Mouse (Mus musculus): Measurements from ENCODE around the gene Ankrd9. TPM values are rescaled to one million over a fixed set of nuclear protein-coding genes. Genes with fewer than 3 reads are reported as not detected.

The Ankrd9 gene
- total RNA-seq (2021) = 10 to 100 TPM; 19.6 to 21.1 TPM
- long read RNA-seq, experiment 1, transcript Ankrd9-203 (4 exons, 1,563 nt) = minor isoform, 7 of 42 reads
- long read RNA-seq, experiment 1, transcript Ankrd9-202 (3 exons, 2,577 nt) = major isoform, 27 of 42 reads
- long read RNA-seq, experiment 1, partial matches to known transcripts = 1 of 42 reads
- long read RNA-seq, experiment 1, other reads (novel, unspliced or antisense) = 1 of 42 reads
- long read RNA-seq, experiment 2, transcript Ankrd9-202 (3 exons, 2,577 nt) = major isoform, 23 of 36 reads
- long read RNA-seq, experiment 2, partial matches to known transcripts = 1 of 36 reads
- long read RNA-seq, experiment 2, other reads (novel, unspliced or antisense) = 4 of 36 reads

DNA sequence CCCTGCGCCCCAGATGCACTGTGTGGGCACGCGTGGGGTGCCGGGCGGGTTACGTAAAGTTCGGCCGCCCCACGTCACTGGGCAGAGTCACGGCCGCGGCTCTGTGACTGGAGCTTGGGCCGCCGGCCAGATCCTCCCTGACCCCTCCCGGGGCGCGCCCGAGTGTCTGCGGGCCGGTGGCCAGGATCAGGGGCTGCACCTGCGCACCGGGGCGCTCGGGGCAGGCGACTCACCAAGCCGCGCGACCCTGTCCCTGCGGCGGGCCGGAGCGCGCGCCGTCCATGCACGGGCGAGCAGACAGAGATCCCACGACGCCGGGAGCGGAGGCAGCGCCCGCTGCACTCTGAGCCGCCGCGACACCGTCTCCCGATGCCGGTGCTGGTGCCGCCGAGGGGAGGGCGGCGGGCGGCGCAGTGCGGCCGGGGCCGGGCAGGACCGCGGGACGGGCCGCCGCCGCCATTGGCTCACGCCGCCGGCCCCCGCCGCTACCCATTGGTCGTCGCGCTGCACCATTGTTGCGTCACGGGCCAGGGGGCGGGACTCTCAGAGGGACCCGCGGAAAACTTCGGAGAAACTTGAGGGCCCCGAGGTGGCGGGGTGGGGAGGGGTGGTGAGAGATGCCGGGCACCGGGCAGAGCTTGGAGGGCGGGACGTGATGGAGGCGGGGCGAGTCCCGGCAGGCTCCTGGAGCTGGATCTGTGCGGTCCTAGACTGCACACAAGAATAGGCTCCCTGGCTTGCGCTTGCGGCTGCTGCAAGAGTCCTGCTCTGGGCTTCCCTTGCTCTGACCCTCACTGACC lies at the start of gene Ankrd9:
Ankrd9 (minus strand) TSS at position 434 of the 800 bp plus-strand sequence.
- peak; percentile 92 to 94 for DNase-seq (ENCODE audit: low spot score in 2 of 2)

DNA sequence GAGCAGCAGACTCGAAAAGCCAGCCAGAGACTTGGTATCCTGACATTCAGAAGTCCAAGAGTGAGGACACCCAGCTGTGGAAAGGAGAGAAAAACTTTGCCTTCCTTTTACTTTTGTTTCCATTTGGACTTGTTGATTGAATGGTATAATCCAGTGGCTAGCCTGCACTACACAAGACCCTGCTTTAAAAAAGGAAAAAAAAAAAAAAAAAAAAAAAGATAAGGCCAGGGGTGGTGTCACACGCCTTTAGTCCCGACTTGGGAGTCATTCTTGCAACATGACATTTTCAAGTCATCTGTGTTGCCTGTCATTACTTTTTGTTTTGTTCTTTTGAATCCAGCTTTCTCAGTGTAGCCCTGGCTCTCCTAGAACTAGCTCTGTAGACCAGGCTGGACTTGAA lies 42.7 kb upstream of the Ankrd9 start:
- no peak for DNase-seq (ENCODE audit: low spot score in 2 of 2)

DNA sequence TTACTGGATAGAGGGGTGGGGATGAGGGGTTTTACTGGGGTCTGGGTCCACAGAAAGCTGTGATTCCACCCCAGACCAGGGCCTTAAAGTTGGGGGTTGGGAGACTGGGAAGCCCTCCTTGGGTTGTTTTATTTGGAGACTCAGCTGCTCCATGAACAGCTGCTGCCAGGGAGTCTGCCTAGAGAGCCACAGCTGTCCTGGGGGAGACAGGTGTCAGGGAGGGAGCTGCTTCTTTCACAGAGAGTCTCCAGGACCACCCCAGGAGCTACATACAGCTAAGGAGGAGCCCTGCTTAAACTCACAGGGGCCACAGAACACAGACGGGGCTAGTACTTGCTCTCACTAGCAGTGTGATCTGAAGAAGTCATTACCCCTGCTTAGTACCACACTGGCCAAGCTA lies 42.3 kb upstream of the Ankrd9 start:
- no peak for DNase-seq (ENCODE audit: low spot score in 2 of 2)

DNA sequence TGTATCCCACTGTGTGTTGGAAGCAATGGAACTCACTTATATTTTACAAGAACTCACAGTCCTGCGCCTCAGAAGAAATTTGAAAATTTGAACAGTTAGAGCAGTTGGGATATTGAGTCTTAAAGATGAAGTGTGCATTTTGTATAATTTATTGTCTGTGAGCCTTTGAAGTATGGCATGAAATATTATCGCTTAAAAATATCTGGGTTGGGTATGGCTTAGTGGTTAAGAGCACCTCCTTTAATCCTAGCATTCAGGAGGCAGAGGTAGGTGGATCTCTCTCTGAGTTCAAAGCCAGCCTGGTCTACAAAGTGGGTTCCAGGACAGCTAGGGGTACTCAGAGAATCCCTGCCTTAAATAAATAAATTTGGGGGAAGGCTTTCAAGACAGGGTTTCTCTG lies 40.2 kb upstream of the Ankrd9 start:
- no peak for DNase-seq (ENCODE audit: low spot score in 2 of 2)

DNA sequence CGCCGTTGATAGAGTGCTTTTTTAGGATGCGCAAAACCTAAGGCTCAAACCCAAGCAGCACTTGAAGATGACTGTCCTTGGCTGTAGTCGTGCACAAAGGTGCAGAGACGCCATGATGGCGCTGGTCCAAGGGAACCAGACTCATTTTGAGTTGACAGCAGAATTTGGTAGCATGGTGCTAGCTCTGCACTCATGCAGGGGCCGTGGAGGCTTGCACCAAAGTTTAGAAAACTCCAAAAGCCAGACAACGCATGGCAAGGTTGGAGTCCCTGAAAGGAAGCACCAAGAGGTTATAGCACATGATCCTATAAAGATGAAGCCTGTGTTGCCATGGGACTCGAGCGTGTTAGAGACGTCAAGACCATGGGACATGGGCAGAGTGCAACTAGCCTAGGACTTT lies 39.2 kb upstream of the Ankrd9 start:
- DNase-seq (ENCODE audit: low spot score in 2 of 2) = no peak

DNA sequence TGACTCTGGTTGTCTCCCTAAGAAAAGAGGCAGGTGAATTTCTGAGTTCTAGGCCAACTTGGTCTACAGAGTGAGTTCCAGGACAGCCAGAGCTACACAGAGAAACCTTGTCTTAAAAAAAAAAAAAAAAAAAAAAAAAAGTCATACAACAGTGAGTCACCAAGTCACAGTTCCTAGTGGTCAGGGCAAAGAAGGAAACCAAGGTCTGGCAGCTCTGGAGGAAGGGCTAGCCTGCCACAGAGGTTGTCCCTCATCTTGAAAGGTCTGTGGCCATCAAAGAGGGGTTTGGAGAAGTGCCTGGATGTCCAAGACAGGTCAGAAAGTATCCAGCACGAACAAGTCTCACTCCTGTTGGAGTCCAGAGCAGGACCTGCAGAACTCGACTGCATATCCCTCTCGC lies 38.0 kb upstream of the Ankrd9 start:
- no peak for DNase-seq (ENCODE audit: low spot score in 2 of 2)

DNA sequence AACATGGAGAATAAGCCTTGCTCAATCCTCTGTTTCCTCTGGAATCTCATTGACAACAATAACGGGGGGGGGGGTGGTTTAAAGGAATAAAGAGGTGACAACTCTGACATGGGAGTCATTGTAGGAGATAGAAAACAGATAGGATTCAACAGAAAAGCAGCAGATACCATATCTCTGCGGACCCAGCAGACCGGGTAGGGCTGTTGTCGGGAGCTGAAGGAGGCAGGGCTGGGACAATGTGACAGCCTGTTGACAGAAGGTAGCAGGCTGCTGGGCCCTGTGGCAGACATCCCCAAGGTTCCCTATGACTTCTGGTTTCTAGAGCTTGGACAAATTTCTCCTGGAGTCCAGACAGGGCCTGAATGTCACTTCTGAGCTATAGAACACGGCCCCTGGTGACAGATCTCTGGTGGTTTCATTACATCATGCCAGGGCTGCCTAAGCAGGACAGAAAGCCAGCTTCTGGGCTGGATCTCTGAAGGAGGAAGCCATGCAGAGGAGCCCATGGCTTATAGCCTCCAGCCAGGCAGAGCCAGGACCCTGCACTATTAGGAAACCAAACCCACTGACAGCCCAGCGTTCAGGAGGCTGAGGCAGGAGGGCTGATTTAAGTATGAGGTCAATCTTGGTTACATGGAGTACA lies 30.9 kb upstream of the Ankrd9 start:
- DNase-seq (ENCODE audit: low spot score in 2 of 2) = no peak

DNA sequence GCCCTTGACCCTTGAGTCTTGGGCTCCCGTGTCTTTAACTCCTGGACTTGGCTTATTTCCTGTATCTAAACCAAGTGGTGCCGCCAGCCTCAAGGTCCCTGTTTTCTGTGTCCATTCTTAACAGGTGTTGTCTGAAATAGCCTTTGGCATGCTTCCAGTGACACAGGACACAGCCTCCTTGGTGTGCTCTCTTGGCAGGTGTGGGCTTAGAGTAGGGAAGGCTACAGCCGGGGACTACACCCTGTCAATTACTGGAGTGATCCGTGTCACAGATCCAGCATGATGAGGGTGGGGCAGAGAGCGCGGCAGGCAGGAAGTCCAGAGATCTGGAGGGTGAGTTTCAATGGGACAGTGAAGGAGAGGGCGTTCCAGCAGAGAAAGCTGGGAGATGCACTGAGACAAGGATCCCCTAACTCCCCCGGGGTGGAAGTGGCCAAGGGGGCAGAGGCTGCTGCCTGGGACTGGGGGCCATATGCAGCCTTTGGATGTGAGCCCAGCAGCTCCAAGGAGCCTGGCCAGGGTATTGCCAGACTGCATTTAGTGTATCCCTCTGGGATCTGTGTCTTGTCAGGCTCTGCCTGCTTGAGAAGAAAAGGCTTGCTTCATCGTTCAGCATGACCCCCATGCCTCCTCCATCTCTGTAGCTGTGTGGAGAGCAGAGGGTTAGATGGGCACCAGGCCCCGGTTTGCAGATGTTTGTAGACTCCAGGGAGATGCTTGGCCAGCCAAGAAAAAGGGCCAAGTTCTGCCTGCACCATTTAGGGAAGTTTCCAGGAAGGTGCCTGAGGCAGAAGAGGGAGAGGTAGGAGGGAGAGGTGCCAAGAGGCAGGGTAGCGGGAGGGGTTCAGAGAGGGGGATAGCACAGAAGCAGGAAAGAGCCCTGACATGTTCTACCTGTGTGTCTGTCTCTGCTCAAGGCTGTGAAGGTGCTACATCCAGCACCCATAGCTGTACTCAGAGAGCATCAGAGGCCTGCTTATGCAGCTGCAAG lies 30.0 kb upstream of the Ankrd9 start:
- DNase-seq (ENCODE audit: low spot score in 2 of 2) = no peak

DNA sequence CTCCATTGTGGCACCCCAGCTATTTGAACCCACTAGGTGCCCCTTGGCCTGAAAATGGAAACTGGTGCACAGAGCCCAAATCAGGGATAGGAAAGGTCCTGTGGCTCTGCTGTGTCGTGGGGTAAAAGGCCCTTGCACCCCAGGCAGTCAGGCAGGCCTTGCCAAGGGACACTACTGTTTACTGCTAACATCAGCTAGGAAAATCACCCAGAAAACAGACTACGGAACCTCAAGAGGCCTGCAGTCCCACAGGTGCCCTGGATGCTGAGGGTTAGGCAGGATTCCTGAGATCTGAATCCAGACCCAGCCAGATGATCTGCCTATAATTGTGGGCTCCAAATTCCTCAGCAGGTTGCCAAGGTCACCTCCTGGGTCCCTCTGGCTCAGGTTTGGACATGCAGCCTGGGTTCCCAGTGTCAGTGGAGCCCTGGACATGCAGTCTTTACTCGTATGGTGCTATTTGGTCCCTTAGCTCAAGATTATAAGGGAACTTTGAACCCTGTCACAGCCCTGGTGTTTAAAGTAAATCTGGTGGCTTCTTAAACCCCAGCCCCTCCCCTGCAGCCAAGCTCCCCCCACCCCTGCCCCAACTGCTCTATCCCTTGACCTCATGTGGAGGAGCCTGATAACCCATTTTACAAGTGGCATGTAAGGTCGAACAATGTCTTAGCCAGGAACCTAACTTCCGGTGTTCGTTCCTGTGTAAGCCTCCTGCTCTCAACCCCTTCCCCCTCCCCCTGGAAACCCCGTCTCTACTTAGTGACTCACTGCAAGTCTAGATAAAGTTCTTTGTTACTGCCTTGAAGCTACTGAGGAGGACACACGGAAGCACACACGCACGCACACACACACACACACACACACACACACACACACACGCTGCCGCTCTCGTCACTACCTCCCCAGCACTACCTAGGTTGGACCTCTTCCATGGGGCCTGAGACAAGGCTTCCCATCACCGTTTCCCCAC lies 28.6 kb upstream of the Ankrd9 start:
- no peak for DNase-seq (ENCODE audit: low spot score in 2 of 2)

DNA sequence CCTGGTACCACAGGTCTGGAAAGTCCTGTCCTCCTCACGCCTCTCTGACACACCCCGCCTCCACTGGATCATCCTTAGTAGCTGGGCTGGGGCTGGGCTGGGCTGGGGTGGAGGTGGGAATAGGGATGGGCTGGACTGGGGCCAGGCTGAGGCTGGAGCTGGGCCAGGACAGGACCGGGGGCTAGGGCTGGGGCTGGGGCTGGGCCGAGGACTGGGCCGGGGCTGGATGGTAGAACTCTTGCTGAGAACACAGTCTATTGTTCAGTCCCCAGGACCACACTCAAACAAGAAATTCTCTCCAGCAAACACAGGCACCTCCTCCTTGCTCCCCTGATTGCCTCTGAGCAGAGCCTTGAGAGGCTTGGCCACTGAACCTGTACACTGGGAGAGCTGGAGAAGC lies 27.5 kb upstream of the Ankrd9 start:
- DNase-seq (ENCODE audit: low spot score in 2 of 2) = no peak

DNA sequence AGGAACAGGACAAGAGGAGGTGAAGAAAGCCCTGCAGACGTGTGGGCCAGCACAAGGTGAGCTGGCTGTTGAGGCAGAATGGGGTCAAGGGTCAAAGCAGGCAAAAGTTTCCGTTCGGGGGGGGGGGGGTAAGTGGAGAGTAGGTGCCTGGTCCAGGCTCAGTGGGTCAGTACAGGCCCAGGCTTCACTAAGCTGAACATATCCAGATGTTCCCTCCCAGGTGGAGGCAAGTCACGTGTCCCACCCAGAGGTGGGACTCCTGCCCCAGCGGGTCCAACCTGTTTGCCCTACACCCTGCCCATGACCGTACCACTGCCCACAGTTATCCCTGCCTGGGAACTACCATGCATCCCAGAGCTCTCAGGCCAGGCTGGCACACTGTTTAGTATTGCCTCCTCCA lies 27.0 kb upstream of the Ankrd9 start:
- DNase-seq (ENCODE audit: low spot score in 2 of 2) = no peak

DNA sequence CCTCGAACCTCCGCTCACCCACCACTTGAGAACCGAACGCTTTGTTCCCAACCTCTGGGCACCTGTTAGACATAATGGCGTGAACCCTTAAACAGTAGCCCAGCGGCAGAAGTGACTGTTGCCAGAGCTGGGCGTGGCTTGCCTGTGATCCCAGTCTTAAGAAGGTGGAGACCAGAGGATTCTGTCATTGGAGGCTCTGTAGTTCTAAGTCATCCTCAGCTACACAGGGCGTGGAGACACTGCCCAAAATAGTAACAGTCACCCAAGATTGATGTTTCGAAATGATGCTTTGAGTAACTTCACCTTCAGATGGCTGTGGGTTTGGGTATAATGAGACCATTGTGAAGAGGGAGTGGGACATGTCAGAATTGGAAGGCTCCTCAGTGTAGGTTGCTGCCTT lies 25.3 kb upstream of the Ankrd9 start:
- no peak for DNase-seq (ENCODE audit: low spot score in 2 of 2)

DNA sequence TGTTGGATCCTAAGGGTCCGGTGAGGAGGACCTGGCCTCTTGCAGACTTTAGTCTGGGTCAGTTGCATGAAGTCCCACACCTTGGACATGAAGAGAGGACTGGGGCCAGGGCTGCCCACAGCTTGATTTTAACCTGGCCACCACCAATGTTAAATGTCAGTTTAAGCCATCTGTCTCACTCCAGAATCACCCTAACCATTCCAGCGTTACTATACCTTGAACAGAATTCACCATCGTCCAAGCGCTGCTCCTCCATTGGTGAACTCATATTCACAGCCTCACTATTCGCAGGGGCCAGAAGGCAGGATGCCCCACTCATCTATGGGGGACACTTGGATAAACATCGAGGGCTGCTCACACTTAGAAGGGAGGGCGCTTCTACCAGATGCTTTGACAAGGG lies 22.1 kb upstream of the Ankrd9 start:
- DNase-seq (ENCODE audit: low spot score in 2 of 2) = no peak

DNA sequence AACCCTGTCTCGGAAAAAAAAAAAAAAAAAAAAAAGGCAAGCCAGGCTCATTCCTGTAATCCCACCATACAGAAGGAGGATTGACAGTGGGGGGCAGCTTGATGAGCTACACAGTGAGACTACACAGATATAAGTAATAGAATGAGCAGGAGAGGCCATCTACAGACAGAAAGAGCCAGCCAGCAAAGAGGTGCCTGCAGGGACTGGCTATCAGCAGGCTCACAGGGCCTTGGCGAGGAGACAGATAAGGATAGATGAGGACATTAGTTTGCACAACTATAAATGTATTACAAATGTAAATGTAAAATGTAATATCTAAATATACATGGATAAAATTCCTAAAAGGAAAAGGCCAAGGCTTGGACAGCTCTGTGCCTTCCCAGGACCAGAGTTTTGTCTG lies 21.0 kb upstream of the Ankrd9 start:
- no peak for DNase-seq (ENCODE audit: low spot score in 2 of 2)

DNA sequence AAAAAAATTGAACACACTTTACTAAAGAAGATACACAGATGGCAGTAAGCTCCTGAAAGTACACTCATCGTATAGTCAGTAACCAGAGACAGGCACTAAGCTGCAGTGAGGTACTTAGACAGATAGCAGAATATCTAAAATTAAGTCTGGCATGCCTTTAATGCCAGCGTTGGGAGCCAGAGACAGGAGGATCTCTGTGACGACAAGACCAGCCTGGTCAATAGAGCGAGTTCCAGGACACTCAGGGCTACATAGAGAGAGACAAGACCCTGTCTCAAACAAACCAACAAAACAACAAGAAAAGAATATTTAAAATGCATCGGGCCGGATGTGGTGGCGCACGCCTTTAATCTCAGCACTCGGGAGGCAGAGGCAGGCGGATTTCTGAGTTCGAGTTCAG lies 19.3 kb upstream of the Ankrd9 start:
- DNase-seq (ENCODE audit: low spot score in 2 of 2) = no peak

DNA sequence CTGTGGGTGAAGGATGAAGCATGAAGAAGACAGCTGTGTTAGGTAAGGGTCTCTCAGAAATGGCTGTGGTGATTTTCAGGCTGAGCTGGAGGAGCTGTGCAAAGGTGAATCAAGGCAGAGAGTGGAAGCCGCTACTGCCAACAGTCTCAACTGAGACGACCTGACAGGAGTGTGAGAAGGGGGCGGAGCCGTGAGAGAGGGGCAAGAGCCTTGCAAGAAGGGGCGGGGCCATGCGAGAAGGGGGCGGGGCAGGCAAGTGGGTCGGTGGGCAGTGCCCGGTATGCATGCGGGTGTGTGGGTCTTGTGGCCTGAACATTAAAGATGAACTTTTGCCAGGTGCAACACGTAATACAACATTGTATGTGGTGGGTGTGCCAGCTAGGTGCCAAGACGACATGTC lies 15.8 kb upstream of the Ankrd9 start:
- no peak for DNase-seq (ENCODE audit: low spot score in 2 of 2)

DNA sequence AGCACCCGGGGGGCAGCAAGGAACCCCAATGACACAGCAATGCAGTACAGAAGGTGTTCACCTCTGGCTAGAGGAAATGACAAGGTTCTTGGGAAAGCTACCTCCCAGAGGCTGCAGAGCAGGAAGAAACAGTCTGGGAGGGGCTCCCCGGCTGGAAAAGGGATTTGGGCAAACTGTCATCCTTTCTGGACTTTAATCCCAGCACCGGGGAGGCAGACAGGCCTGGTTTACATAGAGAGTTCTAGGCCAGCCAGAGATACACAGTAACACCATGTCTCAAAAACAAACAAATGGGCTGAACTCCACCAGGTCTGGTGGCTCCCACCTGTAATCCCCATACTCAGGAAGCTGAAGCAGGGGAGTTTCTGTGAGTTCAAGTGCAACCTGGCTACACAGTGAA lies 14.4 kb upstream of the Ankrd9 start:
- no peak for DNase-seq (ENCODE audit: low spot score in 2 of 2)

DNA sequence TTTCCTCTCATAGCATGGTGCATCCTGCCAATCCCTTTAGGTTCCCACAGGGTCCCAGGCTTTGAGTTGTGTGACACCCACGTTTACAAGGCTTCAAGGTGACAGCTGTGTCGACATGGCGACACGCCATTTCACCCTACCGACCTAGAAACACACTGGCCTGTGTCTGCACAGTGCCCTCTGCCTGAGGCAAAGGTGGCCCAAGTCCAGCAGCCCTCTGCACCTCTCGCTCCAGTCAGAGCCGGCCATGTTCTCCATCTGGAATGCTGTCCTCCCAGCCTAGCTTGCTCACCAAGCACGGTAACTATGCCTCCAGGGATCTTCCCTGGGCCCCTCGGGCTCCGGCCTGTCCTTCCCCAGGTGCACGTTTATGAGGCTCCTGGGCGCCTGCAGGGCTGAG lies 13.9 kb upstream of the Ankrd9 start:
- DNase-seq (ENCODE audit: low spot score in 2 of 2) = no peak

DNA sequence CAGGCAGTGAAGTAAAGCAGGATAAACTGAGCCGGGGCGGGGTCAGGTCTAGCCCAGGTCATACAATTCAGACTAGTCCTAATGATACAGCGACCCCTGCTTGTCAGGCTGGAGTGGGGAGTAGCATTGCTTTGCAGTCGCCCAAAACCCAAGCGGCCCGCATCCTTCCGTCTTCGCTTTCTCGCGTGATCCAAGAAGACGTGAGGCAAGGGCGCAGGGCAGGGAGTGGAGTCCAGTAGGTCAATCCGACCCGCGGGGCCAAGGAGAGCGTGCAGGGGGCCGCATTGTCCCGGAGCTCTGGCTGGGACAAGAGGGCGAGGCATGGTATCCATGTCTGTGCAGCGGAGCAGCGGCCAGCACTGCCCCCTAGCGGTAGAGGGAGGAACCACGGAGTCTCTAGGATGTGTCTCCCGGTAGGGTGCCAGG lies 13.3 kb upstream of the Ankrd9 start:
- DNase-seq (ENCODE audit: low spot score in 2 of 2) = peak; percentile 84 to 93

Data from left cerebral cortex, adult 18-20 months (tissue).